Mouse (Mus musculus) cerebellum, postnatal 14 days (tissue): ENCODE results near the gene Stard3.

Source experiments
- DNase-seq, 2 experiments: peaks; one replicate each; pipeline ENCODE4 v3.0.0; 2021; ENCODE audit warnings: mixed read lengths in 2 of 2

Gene Stard3

DNA sequence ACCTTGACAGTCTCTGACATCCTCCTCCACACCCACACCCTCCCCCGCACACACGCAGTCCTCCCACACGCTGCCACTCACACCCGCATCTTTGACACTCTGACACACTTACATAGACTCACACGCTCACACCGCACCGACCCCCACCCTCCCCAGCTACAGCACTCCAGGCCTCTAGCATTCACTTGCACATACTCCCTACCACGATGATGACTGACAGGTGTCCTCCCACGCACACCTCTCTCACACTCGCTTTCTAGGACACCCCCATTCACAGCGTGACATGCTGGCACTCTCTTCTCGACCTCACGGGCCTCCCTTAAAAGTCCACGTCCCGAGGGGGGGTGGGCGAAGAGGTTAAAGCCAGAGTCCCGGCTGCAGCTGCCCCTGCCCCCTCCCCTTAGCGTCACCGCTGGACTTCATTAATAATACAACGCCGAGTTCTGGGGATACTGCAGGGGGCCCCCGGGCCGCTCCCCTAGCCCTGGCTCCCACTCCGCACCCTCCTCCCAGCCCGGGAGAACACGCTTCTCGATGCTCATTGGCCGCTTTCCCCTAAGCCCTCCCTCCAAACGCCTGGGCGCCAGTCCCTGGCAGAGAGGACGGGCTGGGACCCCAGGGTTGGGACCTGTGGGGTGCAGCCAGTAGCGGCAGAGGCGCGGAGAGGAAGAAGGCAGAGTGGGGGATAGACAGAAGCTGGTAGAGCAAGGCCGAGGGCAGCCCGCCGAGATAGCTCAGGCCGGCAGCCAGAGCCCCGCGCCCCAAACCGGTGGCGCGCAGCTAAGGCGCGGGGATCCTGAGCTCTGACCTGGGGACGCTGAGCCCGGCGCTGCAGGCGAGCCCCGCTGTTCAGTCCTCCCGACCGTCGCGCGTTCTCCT is 9.8 kb upstream of the Stard3 start, which contains the start of gene Ppp1r1b:
Gene Ppp1r1b (plus strand): TSS at position 322 of the 879 bp plus-strand sequence.
- DNase-seq, result peak; percentile 79 to 83

GRCm38 (mm10) chr11:98349308-98349707 is 8.9 kb upstream of the Stard3 start:
- DNase-seq, result peak in 1 of 2 experiments; percentile 18

DNA sequence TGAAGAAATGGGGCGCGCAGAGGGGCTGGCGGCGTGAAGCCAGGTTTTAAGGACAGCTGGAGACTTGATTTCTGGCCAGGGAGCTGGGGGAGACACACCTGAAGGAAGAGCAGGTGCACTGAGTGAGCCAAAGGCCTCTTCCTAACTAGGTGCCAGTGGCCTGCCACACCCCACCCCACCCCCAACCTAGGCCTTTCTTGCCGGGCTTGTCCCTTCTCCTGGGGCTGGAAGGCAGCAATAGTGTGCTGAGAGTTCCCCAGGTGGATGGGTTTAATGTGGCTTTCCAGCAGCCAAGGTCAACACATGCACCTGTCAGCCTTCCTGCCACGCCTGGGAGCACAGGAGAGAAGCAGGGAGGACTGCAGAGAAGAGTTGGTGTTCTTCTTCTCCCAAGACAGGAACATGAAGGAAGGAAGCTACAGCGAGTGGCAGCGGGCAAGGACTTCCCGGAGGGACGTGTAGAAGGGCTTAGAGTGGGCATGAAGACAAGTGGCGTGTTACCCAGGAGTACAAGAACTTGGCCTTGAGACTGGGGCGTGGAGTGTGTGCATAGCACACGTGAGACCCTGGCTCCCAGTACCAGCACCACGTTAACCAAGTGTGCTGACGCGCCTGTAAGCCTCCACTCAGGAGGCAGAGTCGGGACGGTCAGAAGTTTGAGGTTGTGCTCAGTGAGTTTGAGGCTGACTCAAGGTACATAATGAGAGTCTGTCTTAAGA is 5.7 kb upstream of the Stard3 start:
- DNase-seq, result no peak

DNA sequence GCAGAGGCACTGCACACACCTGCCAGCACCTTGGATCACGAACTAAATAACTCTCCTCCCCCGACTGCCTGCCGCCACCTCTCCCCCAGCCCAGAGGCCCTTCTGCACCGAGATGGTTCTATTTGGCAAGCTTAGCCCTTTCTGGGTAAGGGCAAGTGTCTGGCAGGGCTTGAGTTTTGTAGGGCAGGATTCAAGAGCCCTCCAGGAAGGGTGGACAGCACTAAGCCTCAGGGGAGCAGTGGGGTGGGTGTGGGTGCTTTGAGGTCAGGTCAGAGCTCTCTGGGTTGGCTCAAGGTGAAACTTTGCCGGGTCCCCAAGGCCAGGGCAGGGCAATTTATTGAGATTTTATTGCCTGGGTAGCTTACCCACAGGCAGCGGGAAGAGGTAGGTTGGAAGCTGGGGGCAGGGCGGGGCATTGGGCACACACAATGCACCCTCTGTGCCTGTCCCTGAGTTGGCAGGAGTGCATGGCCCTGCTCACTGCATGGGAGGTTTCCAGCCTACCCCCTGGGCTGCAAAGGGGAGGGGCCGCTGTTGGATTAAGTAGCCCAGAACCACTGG is 4.4 kb upstream of the Stard3 start:
- DNase-seq, result no peak

GRCm38 (mm10) chr11:98354445-98354844 is 3.7 kb upstream of the Stard3 start:
- no peak for DNase-seq

DNA sequence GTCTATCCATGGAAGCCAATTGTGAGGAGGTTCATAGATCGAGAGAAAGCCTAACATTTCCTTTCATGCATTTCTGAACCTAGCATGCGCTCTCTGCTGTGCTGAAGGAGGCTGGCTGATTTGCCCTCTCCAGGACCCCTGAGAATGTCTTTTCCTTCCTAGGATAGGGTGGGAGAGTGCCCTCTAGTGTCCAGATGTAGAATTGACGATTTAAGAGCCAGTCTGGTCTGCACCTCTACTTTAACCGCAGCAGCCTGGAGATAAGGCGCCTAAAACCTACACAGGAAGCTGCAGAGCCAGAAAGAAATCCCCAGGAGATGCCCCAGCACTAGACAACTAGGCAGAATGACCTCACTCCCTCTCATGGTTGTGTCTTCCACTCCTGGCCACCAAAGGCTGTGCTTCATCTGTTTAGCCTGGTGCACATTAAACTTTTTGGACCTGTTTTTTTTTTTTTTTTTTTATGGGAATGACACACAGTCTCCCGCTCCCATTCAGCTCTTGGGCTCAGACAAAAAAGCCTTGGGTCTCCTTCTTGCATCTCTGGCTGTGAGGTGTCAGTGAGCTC is 2.4 kb upstream of the Stard3 start:
- peak; percentile 78 to 79 for DNase-seq

GRCm38 (mm10) chr11:98356625-98357394 is 1.4 kb upstream of the Stard3 start:
- DNase-seq, result no peak

- DNase-seq, result no peak
Measured at GRCm38 (mm10) chr11:98357396-98358160, 590 bp upstream of the Stard3 start.

- DNase-seq, result no peak
Measured at GRCm38 (mm10) chr11:98360866-98361521, 2.8 kb downstream of the Stard3 start.

GRCm38 (mm10) chr11:98363817-98364216 is 5.6 kb downstream of the Stard3 start:
- no peak for DNase-seq

- no peak for DNase-seq
Measured at GRCm38 (mm10) chr11:98364410-98364809, 6.2 kb downstream of the Stard3 start.

- no peak for DNase-seq
Measured at GRCm38 (mm10) chr11:98366290-98366689, 8.1 kb downstream of the Stard3 start.

DNA sequence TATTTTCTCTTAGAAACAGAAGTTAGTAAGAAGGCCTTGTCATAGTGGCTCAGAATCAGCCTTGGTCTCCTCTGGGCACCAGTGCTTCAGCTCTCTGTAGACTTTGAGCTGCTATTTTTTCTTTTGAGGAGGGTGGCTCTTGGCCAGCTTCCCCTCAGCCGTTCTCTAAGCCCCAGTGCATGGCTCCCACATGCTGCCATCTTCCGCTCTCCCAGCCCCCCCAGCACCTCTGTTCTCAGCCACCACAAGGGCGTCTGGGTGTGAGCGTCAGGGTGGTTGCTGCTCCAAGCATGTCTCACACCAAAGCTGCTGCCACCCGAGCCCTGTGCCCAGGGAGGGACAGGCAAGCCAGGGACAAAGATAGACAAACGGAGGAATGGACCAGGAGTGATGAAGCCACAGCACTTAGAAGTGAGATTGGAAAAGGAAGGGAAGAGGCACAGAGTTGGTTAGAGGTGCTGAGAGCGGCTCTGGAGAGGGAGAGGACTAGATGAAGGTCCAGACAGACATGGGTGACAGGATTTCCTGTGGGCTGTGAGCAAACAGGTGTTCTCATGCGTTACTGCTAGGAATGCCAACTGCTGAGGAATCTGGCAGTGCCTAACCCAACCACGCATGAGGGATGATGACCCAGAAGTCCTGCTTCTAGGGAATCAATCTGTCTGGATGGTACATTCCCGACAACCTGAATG is 9.1 kb downstream of the Stard3 start:
- no peak for DNase-seq

DNA sequence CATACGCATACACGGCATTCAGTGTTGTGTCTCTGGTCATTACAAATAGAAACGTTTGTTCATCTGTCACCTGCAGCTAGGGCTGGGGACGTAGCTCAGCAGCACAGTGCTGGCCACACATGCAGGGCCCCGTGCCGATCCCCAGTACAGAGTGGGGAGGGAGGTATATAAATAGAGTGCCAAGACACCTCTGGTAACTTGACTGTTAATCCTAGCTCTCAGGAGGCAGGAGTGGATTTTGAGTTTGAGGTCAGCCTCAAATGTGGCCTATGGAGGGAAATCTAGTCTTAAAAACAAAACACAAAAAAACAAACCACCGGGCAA is 9.7 kb downstream of the Stard3 start:
- no peak for DNase-seq

GRCm38 (mm10) chr11:98369337-98369736 is 11.2 kb downstream of the Stard3 start:
- peak; percentile 73 to 78 for DNase-seq

GRCm38 (mm10) chr11:98370588-98370987 is 12.4 kb downstream of the Stard3 start:
- peak; percentile 42 to 51 for DNase-seq

- DNase-seq, result peak; percentile 58 to 69
Measured at GRCm38 (mm10) chr11:98371556-98372240, 13.5 kb downstream of the Stard3 start.

DNA sequence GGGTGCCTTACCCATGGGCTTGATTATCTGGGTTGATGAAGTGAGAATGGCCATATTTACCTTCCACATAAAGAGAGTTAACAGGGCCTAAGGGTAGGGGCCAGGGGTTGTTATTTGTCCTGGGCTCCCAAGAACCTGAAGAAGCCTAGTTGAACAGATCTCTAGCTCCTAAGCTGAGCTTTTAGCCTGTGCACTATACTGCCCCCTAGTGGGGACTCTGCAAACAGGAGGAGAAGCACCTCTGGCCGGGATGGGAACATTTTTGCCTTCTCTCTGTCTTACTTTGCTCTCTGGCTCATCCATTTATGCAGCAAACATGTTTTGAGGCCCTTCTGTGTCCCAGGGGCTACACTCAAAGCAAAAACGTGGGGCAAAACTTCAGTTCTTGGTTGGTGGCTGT is 14.2 kb downstream of the Stard3 start:
- DNase-seq, result peak; percentile 83 to 90

DNA sequence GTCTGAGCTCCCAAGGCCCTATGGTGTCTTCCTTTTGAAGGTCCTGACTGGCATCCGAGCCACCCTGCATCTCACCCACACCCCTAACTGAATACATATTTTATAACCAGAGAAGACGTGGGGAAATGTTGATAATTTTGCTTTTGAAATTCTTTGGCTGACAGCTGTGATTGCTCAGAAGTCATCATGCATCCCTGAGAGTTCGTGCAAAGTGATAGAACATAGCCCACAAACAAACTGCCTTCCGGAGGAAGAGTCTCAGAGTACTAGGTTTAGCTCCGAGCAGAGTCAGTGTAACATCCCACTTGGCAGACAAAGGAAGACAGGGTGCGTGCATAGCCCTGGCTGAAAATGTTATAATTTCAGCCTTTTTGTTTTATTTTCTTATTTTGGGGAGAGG is 15.1 kb downstream of the Stard3 start:
- no peak for DNase-seq

- peak in 1 of 2 experiments; percentile 30 for DNase-seq
Measured at GRCm38 (mm10) chr11:98374266-98374665, 16.1 kb downstream of the Stard3 start.
